Mouse (Mus musculus) embryonic facial prominence, embryonic 15.5 days (tissue): Measurements from ENCODE around the gene Col19a1. TPM values are rescaled to one million over a fixed set of nuclear protein-coding genes. Genes with fewer than 3 reads are reported as not detected.

Experiments used
- ATAC-seq: fragments of 200-750 bp; cut with Nextera tagmentation; 2 replicates; pipeline ENCODE4 v1.8.0; 2017; ENCODE audit warnings: low read depth, moderate TSS enrichment; ENCODE audit not compliant: insufficient number of reproducible peaks, low FRiP score, low TSS enrichment
- H3K27ac ChIP-seq: fragments of 300-500 bp; sonication (generic); replicated peaks from 2 replicates; pipeline ENCODE4 v1.5.1; 2015; ENCODE audit warnings: mild to moderate bottlenecking, inconsistent platforms
- H3K27me3 ChIP-seq: fragments of 300-500 bp; sonication (generic); 2 replicates; pipeline ENCODE4 v1.6.1; 2015; ENCODE audit warnings: inconsistent platforms
- H3K36me3 ChIP-seq: fragments of 300-500 bp; sonication (generic); 2 replicates; pipeline ENCODE4 v1.6.1; 2015; ENCODE audit warnings: mild to moderate bottlenecking, inconsistent platforms
- H3K4me1 ChIP-seq: fragments of 300-500 bp; sonication (generic); 2 replicates; pipeline ENCODE4 v1.6.1; 2015; ENCODE audit warnings: inconsistent platforms
- H3K4me2 ChIP-seq: fragments of 300-500 bp; sonication (generic); replicated peaks from 2 replicates; pipeline ENCODE4 v1.6.1; 2015; ENCODE audit warnings: mild to moderate bottlenecking, inconsistent platforms
- H3K4me3 ChIP-seq: fragments of 300-500 bp; sonication (generic); replicated peaks from 2 replicates; pipeline ENCODE4 v1.5.1; 2015; ENCODE audit warnings: mild to moderate bottlenecking, inconsistent platforms
- H3K9ac ChIP-seq: fragments of 300-500 bp; sonication (generic); 2 replicates; pipeline ENCODE4 v1.6.1; 2015; ENCODE audit warnings: inconsistent platforms
- H3K9me3 ChIP-seq: fragments of 300-500 bp; sonication (generic); replicated peaks from 2 replicates; pipeline ENCODE4 v1.6.1; 2016; ENCODE audit warnings: inconsistent platforms
- WGBS: fragments of 180-500 bp; shearing (Covaris S2); methylation state at CpG from one replicate; pipeline ENCODE4 v1.1.7; 2015; 5-methylcytosine and 5-hydroxymethylcytosine counted together
- polyA plus RNA-seq: library from polyadenylated mRNA; unstranded; fragments of >200 nt; fragmentation: Nextera tagmentation; extraction: Ambion mirVana; gene quantifications from 2 replicates; pipeline ENCODE4 v1.2.1, GENCODE M21; 2015

Col19a1 gene
- polyA plus RNA-seq, 1 experiment from 2014 or later: 4.1 TPM

- Histone ChIP-seq H3K9me3 (no peaks in the 10 kb centered on the region), H3K4me3 (no peak overlapping the region), H3K4me2 (no peak overlapping the region), H3K27ac (no peak overlapping the region), H3K9ac (no peak overlapping the region), H3K4me1 (no peaks in the 10 kb centered on the region), H3K27me3 (no peaks in the 10 kb centered on the region), H3K36me3 (no peaks in the 10 kb centered on the region)
- no peak for ATAC-seq
- 56% methylated on average over 2 of the region's 2 CpGs for WGBS
Measured at GRCm38 (mm10) chr1:24458015-24458414, 129.3 kb downstream of the Col19a1 start.

GRCm38 (mm10) chr1:24452572-24453269 lies 134.6 kb downstream of the Col19a1 start:
- no peak overlapping the region for H3K9ac ChIP-seq
- H3K9me3 ChIP-seq: no peaks in the 10 kb centered on the region
- no peak overlapping the region for H3K4me3 ChIP-seq
- H3K4me2 ChIP-seq: no peak overlapping the region
- H3K4me1 ChIP-seq: no peaks in the 10 kb centered on the region
- no peaks in the 10 kb centered on the region for H3K36me3 ChIP-seq
- H3K27ac ChIP-seq: no peak overlapping the region
- WGBS: 66% methylated on average over 10 of the region's 10 CpGs
- ATAC-seq: no peak
- no peaks in the 10 kb centered on the region for H3K27me3 ChIP-seq

GRCm38 (mm10) chr1:24452159-24452558 lies 135.1 kb downstream of the Col19a1 start:
- Histone ChIP-seq H3K36me3 (no peaks in the 10 kb centered on the region), H3K27me3 (no peaks in the 10 kb centered on the region), H3K9me3 (no peaks in the 10 kb centered on the region), H3K27ac (no peak overlapping the region), H3K9ac (no peak overlapping the region), H3K4me2 (no peak overlapping the region), H3K4me3 (no peak overlapping the region), H3K4me1 (no peaks in the 10 kb centered on the region)
- WGBS: 67% methylated on average over 7 of the region's 7 CpGs
- ATAC-seq: no peak

GRCm38 (mm10) chr1:24437425-24437824 lies 149.8 kb downstream of the Col19a1 start:
- Histone ChIP-seq H3K4me2 (no peak overlapping the region), H3K4me1 (no peaks in the 10 kb centered on the region), H3K27me3 (no peaks in the 10 kb centered on the region), H3K4me3 (no peak overlapping the region), H3K9me3 (no peaks in the 10 kb centered on the region), H3K36me3 (no peaks in the 10 kb centered on the region), H3K9ac (no peak overlapping the region), H3K27ac (no peak overlapping the region)
- ATAC-seq: no peak

GRCm38 (mm10) chr1:24428306-24428705 lies 159.0 kb downstream of the Col19a1 start:
- no peaks in the 10 kb centered on the region for H3K27me3 ChIP-seq
- H3K4me1 ChIP-seq: no peaks in the 10 kb centered on the region
- H3K4me2 ChIP-seq: no peak overlapping the region
- H3K36me3 ChIP-seq: no peaks in the 10 kb centered on the region
- no peaks in the 10 kb centered on the region for H3K9me3 ChIP-seq
- no peak for ATAC-seq
- no peak overlapping the region for H3K9ac ChIP-seq
- WGBS: 76% methylated on average over 5 of the region's 5 CpGs
- H3K27ac ChIP-seq: no peak overlapping the region
- H3K4me3 ChIP-seq: no peak overlapping the region

- H3K36me3 ChIP-seq: no peaks in the 10 kb centered on the region
- no peak overlapping the region for H3K9ac ChIP-seq
- 22% methylated on average over 8 of the region's 8 CpGs for WGBS
- no peak overlapping the region for H3K4me3 ChIP-seq
- H3K4me2 ChIP-seq: no peak overlapping the region
- no peaks in the 10 kb centered on the region for H3K27me3 ChIP-seq
- H3K4me1 ChIP-seq: no peaks in the 10 kb centered on the region
- no peak overlapping the region for H3K27ac ChIP-seq
- no peak for ATAC-seq
- H3K9me3 ChIP-seq: no peaks in the 10 kb centered on the region
Measured at GRCm38 (mm10) chr1:24378125-24378821, 209.0 kb downstream of the Col19a1 start.

GRCm38 (mm10) chr1:24374902-24375301 lies 212.4 kb downstream of the Col19a1 start:
- Histone ChIP-seq H3K27me3 (no peaks in the 10 kb centered on the region), H3K9ac (no peak overlapping the region), H3K27ac (no peak overlapping the region), H3K36me3 (no peaks in the 10 kb centered on the region), H3K4me1 (no peaks in the 10 kb centered on the region), H3K9me3 (no peaks in the 10 kb centered on the region), H3K4me3 (no peak overlapping the region), H3K4me2 (no peak overlapping the region)
- no peak for ATAC-seq
- 24% methylated on average over 2 of the region's 2 CpGs for WGBS

- Histone ChIP-seq H3K9ac (no peak overlapping the region), H3K4me3 (no peak overlapping the region), H3K27me3 (no peaks in the 10 kb centered on the region), H3K4me1 (no peaks in the 10 kb centered on the region), H3K9me3 (no peaks in the 10 kb centered on the region), H3K4me2 (no peak overlapping the region), H3K36me3 (no peaks in the 10 kb centered on the region), H3K27ac (no peak overlapping the region)
- ATAC-seq: no peak
- 68% methylated on average over 3 of the region's 3 CpGs for WGBS
Measured at GRCm38 (mm10) chr1:24373671-24374070, 213.6 kb downstream of the Col19a1 start.

- 75% methylated on average over 4 of the region's 4 CpGs for WGBS
- no peak for ATAC-seq
Measured at GRCm38 (mm10) chr1:24372471-24373258, 214.6 kb downstream of the Col19a1 start.

GRCm38 (mm10) chr1:24367570-24368517 lies 219.4 kb downstream of the Col19a1 start:
- Histone ChIP-seq H3K4me2 (peak overlapping the region; percentile 24; the same call in 1 of the 2 replicates), H3K36me3 (no peaks in the 10 kb centered on the region), H3K9me3 (no peaks in the 10 kb centered on the region), H3K27me3 (no peaks in the 10 kb centered on the region), H3K4me3 (no peak overlapping the region), H3K9ac (no peak overlapping the region), H3K27ac (no peak overlapping the region), H3K4me1 (no peaks in the 10 kb centered on the region)
- ATAC-seq: no peak
- 46% methylated on average over 19 of the region's 19 CpGs for WGBS

More at GRCm38 (mm10) chr1:24372471-24373258, 214.6 kb downstream of the Col19a1 start:
- Histone ChIP-seq H3K4me1 (no peaks in the 10 kb centered on the region), H3K9ac (no peak overlapping the region), H3K36me3 (no peaks in the 10 kb centered on the region), H3K27ac (no peak overlapping the region), H3K9me3 (no peaks in the 10 kb centered on the region), H3K4me2 (no peak overlapping the region), H3K27me3 (no peaks in the 10 kb centered on the region), H3K4me3 (no peak overlapping the region)
